Mouse (Mus musculus) megakaryocyte progenitor cell, adult 5-6 weeks (primary cell): Measurements from ENCODE around the gene H13. TPM values are rescaled to one million over a fixed set of nuclear protein-coding genes. Genes with fewer than 3 reads are reported as not detected.

ENCODE experiments used
- total RNA-seq, 2 experiments: library from RNA; stranded (forward) in 1 of 2; stranded (reverse) in 1 of 2; fragments of 157-497, 149-512 nt in 1 of 2; fragments of 200-1000 nt in 1 of 2; gene quantifications; 2 replicates each; pipeline versions ENCODE4 v1.2.3 to v1.2.4; 2015 to 2017

The H13 gene
- total RNA-seq, 2 experiments from 2014 or later, result 126 to 177 TPM

Other genes with a start within 250 kb of the H13 start
- gene Defb23, start 204.8 kb upstream of the H13 start, total RNA-seq (2015), result not detected in 2 replicates
- gene Defb23, start 204.8 kb upstream of the H13 start, total RNA-seq (2017), result not detected in 2 replicates
- gene Defb20, start 192.4 kb upstream of the H13 start, total RNA-seq (2015), result not detected in 2 replicates
- not detected in 2 replicates for gene Defb20, start 192.4 kb upstream of the H13 start, total RNA-seq (2017)
- gene Defb22, start 179.3 kb upstream of the H13 start, total RNA-seq (2015), result not detected in 2 replicates
- not detected in 2 replicates for gene Defb22, start 179.3 kb upstream of the H13 start, total RNA-seq (2017)
- gene Defb26, start 157.8 kb upstream of the H13 start, total RNA-seq (2015), result not detected in 2 replicates
- not detected in 2 replicates for gene Defb26, start 157.8 kb upstream of the H13 start, total RNA-seq (2017)
- not detected in 2 replicates for gene Defb28, start 151.2 kb upstream of the H13 start, total RNA-seq (2015)
- not detected in 2 replicates for gene Defb28, start 151.2 kb upstream of the H13 start, total RNA-seq (2017)
- not detected in 2 replicates for gene Defb29, start 129.4 kb upstream of the H13 start, total RNA-seq (2015)
- gene Defb29, start 129.4 kb upstream of the H13 start, total RNA-seq (2017), result not detected in 2 replicates
- not detected in 2 replicates for gene Gm17416, start 100.1 kb upstream of the H13 start, total RNA-seq (2015)
- gene Gm17416, start 100.1 kb upstream of the H13 start, total RNA-seq (2017), result not detected in 2 replicates
- gene Defb21, start 96.7 kb upstream of the H13 start, total RNA-seq (2015), result not detected in 2 replicates
- not detected in 2 replicates for gene Defb21, start 96.7 kb upstream of the H13 start, total RNA-seq (2017)
- not detected in 2 replicates for gene Defb19, start 89.1 kb upstream of the H13 start, total RNA-seq (2015)
- gene Defb19, start 89.1 kb upstream of the H13 start, total RNA-seq (2017), result not detected in 2 replicates
- not detected in 2 replicates for gene Defb45, start 70.1 kb upstream of the H13 start, total RNA-seq (2015)
- gene Defb45, start 70.1 kb upstream of the H13 start, total RNA-seq (2017), result not detected in 2 replicates
- gene Defb36, start 65.1 kb upstream of the H13 start, total RNA-seq (2015), result not detected in 2 replicates
- not detected in 2 replicates for gene Defb36, start 65.1 kb upstream of the H13 start, total RNA-seq (2017)
- not detected in 2 replicates for gene Defb25, start 46.4 kb upstream of the H13 start, total RNA-seq (2015)
- not detected in 2 replicates for gene Defb25, start 46.4 kb upstream of the H13 start, total RNA-seq (2017)
- gene Rem1, start 42.5 kb upstream of the H13 start, total RNA-seq (2015), result 1.2 TPM in 1 of 2 replicates, not detected in the other
- gene Rem1, start 42.5 kb upstream of the H13 start, total RNA-seq (2017), result 0.10 and 0.87 TPM in 2 replicates
- 8.7 and 12.3 TPM in 2 replicates for gene Mcts2, start 17.6 kb downstream of the H13 start, total RNA-seq (2015)
- 6.1 and 11.0 TPM in 2 replicates for gene Mcts2, start 17.6 kb downstream of the H13 start, total RNA-seq (2017)
- gene Id1, start 66.8 kb downstream of the H13 start, total RNA-seq (2015), result 8.3 and 11.7 TPM in 2 replicates
- gene Id1, start 66.8 kb downstream of the H13 start, total RNA-seq (2017), result 3.6 and 7.1 TPM in 2 replicates
- gene Cox4i2, start 84.7 kb downstream of the H13 start, total RNA-seq (2015), result 1.4 and 1.5 TPM in 2 replicates
- 1.8 TPM in 1 of 2 replicates, not detected in the other for gene Cox4i2, start 84.7 kb downstream of the H13 start, total RNA-seq (2017)
- 8.1 and 10.2 TPM in 2 replicates for gene Bcl2l1, start 162.3 kb downstream of the H13 start, total RNA-seq (2015)
- 13.5 and 18.4 TPM in 2 replicates for gene Bcl2l1, start 162.3 kb downstream of the H13 start, total RNA-seq (2017)
- 104 and 111 TPM in 2 replicates for gene Tpx2, start 178.5 kb downstream of the H13 start, total RNA-seq (2015)
- gene Tpx2, start 178.5 kb downstream of the H13 start, total RNA-seq (2017), result 112 and 114 TPM in 2 replicates
- not detected in 2 replicates for gene Mylk2, start 241.9 kb downstream of the H13 start, total RNA-seq (2015)
- not detected in 2 replicates for gene Mylk2, start 241.9 kb downstream of the H13 start, total RNA-seq (2017)